Mouse (Mus musculus): Measurements from ENCODE around the gene Mcpt9. TPM values are rescaled to one million over a fixed set of nuclear protein-coding genes. Genes with fewer than 3 reads are reported as not detected.
"Not testable (repeated sequence)": the region's sequence is repeated elsewhere in the genome, so short reads cannot be mapped to it uniquely, and the experiment has no call there.

Mcpt9 gene
- polyA plus RNA-seq, 1 experiment: not detected

- no peaks in the 10 kb centered on the region for H3K36me3 ChIP-seq (ENCODE audit: control insufficient read depth, insufficient read depth, low read length)
- H3K4me1 ChIP-seq (ENCODE audit: control insufficient read depth, insufficient read depth, low read length): no peaks in the 10 kb centered on the region
- H3K4me3 ChIP-seq (ENCODE audit: insufficient read depth, low read depth, low read length): no peak overlapping the region
- TF ChIP-seq CTCF (conservative IDR thresholded peaks at IDR 0.05; ENCODE audit: insufficient read depth, insufficient read length, low read depth, low read length): no peak
- no peak for TF ChIP-seq POLR2A (IDR thresholded peaks at IDR 0.05; ENCODE audit: low read depth, low read length)
- 93% methylated on average over 2 of the region's 2 CpGs for WGBS
- no peak for DNase-seq
- no peaks in the 10 kb centered on the region for H3K27me3 ChIP-seq (replicated peaks; ENCODE audit: control insufficient read depth, insufficient read depth, low read length)
- H3K27ac ChIP-seq (ENCODE audit: insufficient read depth, low read depth, low read length): no peak overlapping the region
These were observed 16.4 kb downstream of the Mcpt9 start for GRCm38 (mm10) chr14:56013924-56014323.

GRCm38 (mm10) chr14:56013147-56013546 lies 17.1 kb downstream of the Mcpt9 start:
- no peaks in the 10 kb centered on the region for H3K36me3 ChIP-seq (ENCODE audit: control insufficient read depth, insufficient read depth, low read length)
- TF ChIP-seq CTCF (conservative IDR thresholded peaks at IDR 0.05; ENCODE audit: insufficient read depth, insufficient read length, low read depth, low read length): no peak
- no peak for TF ChIP-seq POLR2A (IDR thresholded peaks at IDR 0.05; ENCODE audit: low read depth, low read length)
- 44% methylated on average over 3 of the region's 3 CpGs for WGBS
- DNase-seq: no peak
- no peak overlapping the region for H3K4me3 ChIP-seq (ENCODE audit: insufficient read depth, low read depth, low read length)
- H3K27me3 ChIP-seq (replicated peaks; ENCODE audit: control insufficient read depth, insufficient read depth, low read length): no peaks in the 10 kb centered on the region
- no peak overlapping the region for H3K27ac ChIP-seq (ENCODE audit: insufficient read depth, low read depth, low read length)
- no peaks in the 10 kb centered on the region for H3K4me1 ChIP-seq (ENCODE audit: control insufficient read depth, insufficient read depth, low read length)

- not testable (repeated sequence) for DNase-seq; H3K27ac ChIP-seq (ENCODE audit: insufficient read depth, low read depth, low read length); H3K4me3 ChIP-seq (ENCODE audit: insufficient read depth, low read depth, low read length); H3K4me1 ChIP-seq (ENCODE audit: control insufficient read depth, insufficient read depth, low read length); H3K36me3 ChIP-seq (ENCODE audit: control insufficient read depth, insufficient read depth, low read length); H3K27me3 ChIP-seq (replicated peaks; ENCODE audit: control insufficient read depth, insufficient read depth, low read length)
- 78% methylated on average over 2 of the region's 3 CpGs for WGBS
These were observed 42.8 kb downstream of the Mcpt9 start for GRCm38 (mm10) chr14:55987464-55987863.

Other genes with a start within 250 kb of the Mcpt9 start
- 16.8 and 16.9 TPM in 2 replicates for gene Adcy4, start 246.4 kb downstream of the Mcpt9 start, polyA plus RNA-seq (2012; rRNA removed)
- 3.5 and 4.7 TPM in 2 replicates for gene Ripk3, start 241.6 kb downstream of the Mcpt9 start, polyA plus RNA-seq (2012; rRNA removed)
- gene Nfatc4, start 207.4 kb downstream of the Mcpt9 start, polyA plus RNA-seq (2012; rRNA removed): 4.3 and 5.0 TPM in 2 replicates
- 6.6 and 7.6 TPM in 2 replicates for gene Nynrin, start 176.5 kb downstream of the Mcpt9 start, polyA plus RNA-seq (2012; rRNA removed)
- 0.08 and 0.13 TPM in 2 replicates for gene Cbln3, start 146.1 kb downstream of the Mcpt9 start, polyA plus RNA-seq (2012; rRNA removed)
- gene Khnyn, start 145.5 kb downstream of the Mcpt9 start, polyA plus RNA-seq (2012; rRNA removed): 11.1 and 11.9 TPM in 2 replicates
- 132 and 133 TPM in 2 replicates for gene Sdr39u1, start 130.2 kb downstream of the Mcpt9 start, polyA plus RNA-seq (2012; rRNA removed)
- gene Cma1, start 85.8 kb downstream of the Mcpt9 start, polyA plus RNA-seq (2012; rRNA removed): 0.42 and 0.99 TPM in 2 replicates
- gene Cma2, start 79.5 kb downstream of the Mcpt9 start, polyA plus RNA-seq (2012; rRNA removed): not detected in 2 replicates
- gene Mcpt1, start 12.5 kb downstream of the Mcpt9 start, polyA plus RNA-seq (2012; rRNA removed): not detected in 2 replicates
- not detected in 2 replicates for gene Mcpt2, start 11.5 kb upstream of the Mcpt9 start, polyA plus RNA-seq (2012; rRNA removed)
- gene Mcpt4, start 31.8 kb upstream of the Mcpt9 start, polyA plus RNA-seq (2012; rRNA removed): 0.50 and 0.95 TPM in 2 replicates
- gene Mcpt8, start 54.8 kb upstream of the Mcpt9 start, polyA plus RNA-seq (2012; rRNA removed): not detected in 2 replicates
- not detected in 2 replicates for gene Ctsg, start 72.1 kb upstream of the Mcpt9 start, polyA plus RNA-seq (2012; rRNA removed)
- not detected in 2 replicates for gene Gzme, start 90.1 kb upstream of the Mcpt9 start, polyA plus RNA-seq (2012; rRNA removed)
- not detected in 2 replicates for gene Gzmd, start 102.1 kb upstream of the Mcpt9 start, polyA plus RNA-seq (2012; rRNA removed)
- not detected in 2 replicates for gene Gzmg, start 129.1 kb upstream of the Mcpt9 start, polyA plus RNA-seq (2012; rRNA removed)
- not detected in 2 replicates for gene Gzmn, start 144.1 kb upstream of the Mcpt9 start, polyA plus RNA-seq (2012; rRNA removed)
- not detected in 2 replicates for gene Gzmf, start 180.9 kb upstream of the Mcpt9 start, polyA plus RNA-seq (2012; rRNA removed)
- not detected in 2 replicates for gene Gzmc, start 204.2 kb upstream of the Mcpt9 start, polyA plus RNA-seq (2012; rRNA removed)
- gene Gzmb, start 231.8 kb upstream of the Mcpt9 start, polyA plus RNA-seq (2012; rRNA removed): 0.30 and 0.41 TPM in 2 replicates